Mouse (Mus musculus): ENCODE data around the gene Gabrb2. TPM values are rescaled to one million over a fixed set of nuclear protein-coding genes. Genes with fewer than 3 reads are reported as not detected.
A peak's percentile ranks its signal among the peaks of the same experiment; 100 is the strongest.

The Gabrb2 gene
- polyA plus RNA-seq (2016; fragmentation: Nextera tagmentation; extraction: Ambion mirVana) = 0.31 and 0.35 TPM in 2 replicates

DNA sequence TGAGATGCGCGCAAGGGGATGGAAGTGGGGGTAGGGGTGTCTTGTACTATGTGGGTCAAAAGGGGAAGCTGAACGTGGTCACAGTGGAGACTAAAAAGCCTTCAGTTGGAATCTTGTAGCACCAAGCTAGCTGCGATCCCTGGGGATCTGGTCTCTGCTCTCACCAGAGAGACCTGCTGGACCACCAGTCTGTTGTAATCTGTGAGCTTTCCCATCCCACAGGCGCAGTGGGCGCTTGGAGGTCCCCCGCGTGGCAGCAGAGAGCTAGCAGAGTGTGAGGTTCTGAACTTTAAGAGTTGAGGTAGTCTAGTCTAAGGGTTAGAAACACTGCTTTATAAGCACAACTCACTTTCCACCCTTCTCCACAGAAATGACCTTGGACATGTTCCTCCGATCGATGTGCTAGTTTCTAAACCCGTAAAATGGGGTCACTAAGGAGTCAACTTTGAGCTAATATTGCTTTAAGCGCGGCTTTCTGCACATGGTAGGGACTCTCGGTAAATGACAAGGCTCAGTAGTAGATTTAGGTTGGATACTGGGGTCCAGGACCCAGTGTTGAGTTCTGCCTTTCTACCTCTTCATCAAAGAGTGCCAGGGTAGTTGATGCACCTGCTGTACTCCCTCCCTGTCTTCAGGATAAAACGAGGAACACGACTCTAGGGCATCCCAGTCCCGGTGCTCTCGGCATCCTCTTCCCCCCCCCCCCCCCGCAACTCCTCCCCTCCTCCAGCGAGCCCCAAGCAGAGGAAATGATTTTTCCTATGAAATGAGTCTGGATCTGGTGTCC lies at the start of gene Gabrb2:
TSS of gene Gabrb2 (plus strand) at position 762 of the 787 bp plus-strand sequence.
- peak within 1 kb of the TSS; percentile 57 for H3K4me2 ChIP-seq
- peak within 1 kb of the TSS; percentile 28 for H3K4me3 ChIP-seq
- H3K4me1 ChIP-seq = no peaks in the 10 kb centered on the region
- no peaks in the 10 kb centered on the region for H3K36me3 ChIP-seq
- WGBS (ENCODE audit: insufficient replicate concordance) = 28% methylated on average over 19 of the region's 20 CpGs
- H3K9me3 ChIP-seq (replicated peaks) = no peaks in the 10 kb centered on the region
- no peak within 1 kb of the TSS for H3K27ac ChIP-seq
- ATAC-seq = no peak
- H3K27me3 ChIP-seq (replicated peaks) = peaks cover 34% of the 10 kb centered on the region
- no peak within 1 kb of the TSS for H3K9ac ChIP-seq

GRCm38 (mm10) chr11:42378983-42379382 lies 40.6 kb upstream of the Gabrb2 start:
- H3K4me2 ChIP-seq = no peak overlapping the region
- WGBS (ENCODE audit: insufficient replicate concordance) = 64% methylated on average over 2 of the region's 2 CpGs
- no peaks in the 10 kb centered on the region for H3K36me3 ChIP-seq
- H3K9ac ChIP-seq = no peak overlapping the region
- H3K27me3 ChIP-seq (replicated peaks) = no peaks in the 10 kb centered on the region
- no peaks in the 10 kb centered on the region for H3K4me1 ChIP-seq
- no peak overlapping the region for H3K27ac ChIP-seq
- H3K9me3 ChIP-seq (replicated peaks) = no peaks in the 10 kb centered on the region
- ATAC-seq = no peak
- no peak overlapping the region for H3K4me3 ChIP-seq

DNA sequence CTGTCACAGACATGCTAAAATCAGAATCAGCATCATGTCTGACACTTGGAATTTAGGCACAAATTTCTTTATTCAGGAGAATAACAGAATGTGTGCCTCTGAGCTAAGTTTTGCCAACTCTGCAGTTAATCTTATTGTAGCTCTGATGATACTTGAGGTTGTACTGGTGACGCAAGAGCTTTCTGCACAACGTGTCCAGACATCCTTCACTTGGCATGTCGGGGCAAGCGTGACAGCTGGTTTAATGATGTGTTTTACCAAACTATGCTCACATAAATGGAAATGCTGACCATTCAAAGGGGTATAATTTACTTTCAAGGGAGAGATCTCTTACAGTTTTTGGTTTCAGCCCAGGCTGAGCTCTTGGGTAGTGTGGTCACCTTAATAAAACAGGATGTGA lies 33.1 kb upstream of the Gabrb2 start:
- 80% methylated on average over 4 of the region's 4 CpGs for WGBS (ENCODE audit: insufficient replicate concordance)
- no peak for ATAC-seq
- no peak overlapping the region for H3K27ac ChIP-seq
- no peaks in the 10 kb centered on the region for H3K4me1 ChIP-seq
- H3K9ac ChIP-seq = no peak overlapping the region
- no peaks in the 10 kb centered on the region for H3K27me3 ChIP-seq (replicated peaks)
- H3K4me2 ChIP-seq = no peak overlapping the region
- H3K36me3 ChIP-seq = no peaks in the 10 kb centered on the region
- H3K4me3 ChIP-seq = no peak overlapping the region
- H3K9me3 ChIP-seq (replicated peaks) = no peaks in the 10 kb centered on the region

GRCm38 (mm10) chr11:42390682-42391290 lies 28.8 kb upstream of the Gabrb2 start:
- H3K4me2 ChIP-seq = no peak overlapping the region
- H3K9ac ChIP-seq = no peak overlapping the region
- H3K4me1 ChIP-seq = no peaks in the 10 kb centered on the region
- WGBS (ENCODE audit: insufficient replicate concordance) = 39% methylated on average over 3 of the region's 3 CpGs
- no peak for ATAC-seq
- no peak overlapping the region for H3K27ac ChIP-seq
- H3K9me3 ChIP-seq (replicated peaks) = no peaks in the 10 kb centered on the region
- H3K27me3 ChIP-seq (replicated peaks) = no peaks in the 10 kb centered on the region
- H3K36me3 ChIP-seq = no peaks in the 10 kb centered on the region
- no peak overlapping the region for H3K4me3 ChIP-seq

DNA sequence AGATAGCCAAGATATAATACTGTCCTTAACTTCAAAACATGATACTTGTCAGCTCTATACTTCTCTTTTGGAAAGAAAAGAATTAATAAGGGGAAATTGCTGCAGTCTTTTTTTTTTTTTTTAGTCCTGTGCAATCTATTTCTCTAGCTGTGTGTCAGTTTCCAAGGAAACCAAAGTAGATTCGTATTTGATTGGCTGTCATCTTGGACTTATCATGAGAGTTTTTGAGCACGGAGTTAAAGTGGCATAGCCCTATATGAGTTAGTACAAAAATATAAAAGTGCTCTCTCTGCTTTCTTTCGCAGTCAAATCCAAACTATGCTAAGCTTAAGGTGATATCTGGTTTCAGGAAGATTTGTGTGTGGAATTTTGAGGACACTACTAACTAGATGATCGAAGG lies 26.1 kb upstream of the Gabrb2 start:
- WGBS (ENCODE audit: insufficient replicate concordance) = 61% methylated on average over 4 of the region's 4 CpGs
- no peak for ATAC-seq
- no peak overlapping the region for H3K9ac ChIP-seq
- no peaks in the 10 kb centered on the region for H3K27me3 ChIP-seq (replicated peaks)
- H3K4me3 ChIP-seq = no peak overlapping the region
- no peaks in the 10 kb centered on the region for H3K36me3 ChIP-seq
- no peak overlapping the region for H3K27ac ChIP-seq
- no peaks in the 10 kb centered on the region for H3K4me1 ChIP-seq
- H3K9me3 ChIP-seq (replicated peaks) = no peaks in the 10 kb centered on the region
- H3K4me2 ChIP-seq = no peak overlapping the region

DNA sequence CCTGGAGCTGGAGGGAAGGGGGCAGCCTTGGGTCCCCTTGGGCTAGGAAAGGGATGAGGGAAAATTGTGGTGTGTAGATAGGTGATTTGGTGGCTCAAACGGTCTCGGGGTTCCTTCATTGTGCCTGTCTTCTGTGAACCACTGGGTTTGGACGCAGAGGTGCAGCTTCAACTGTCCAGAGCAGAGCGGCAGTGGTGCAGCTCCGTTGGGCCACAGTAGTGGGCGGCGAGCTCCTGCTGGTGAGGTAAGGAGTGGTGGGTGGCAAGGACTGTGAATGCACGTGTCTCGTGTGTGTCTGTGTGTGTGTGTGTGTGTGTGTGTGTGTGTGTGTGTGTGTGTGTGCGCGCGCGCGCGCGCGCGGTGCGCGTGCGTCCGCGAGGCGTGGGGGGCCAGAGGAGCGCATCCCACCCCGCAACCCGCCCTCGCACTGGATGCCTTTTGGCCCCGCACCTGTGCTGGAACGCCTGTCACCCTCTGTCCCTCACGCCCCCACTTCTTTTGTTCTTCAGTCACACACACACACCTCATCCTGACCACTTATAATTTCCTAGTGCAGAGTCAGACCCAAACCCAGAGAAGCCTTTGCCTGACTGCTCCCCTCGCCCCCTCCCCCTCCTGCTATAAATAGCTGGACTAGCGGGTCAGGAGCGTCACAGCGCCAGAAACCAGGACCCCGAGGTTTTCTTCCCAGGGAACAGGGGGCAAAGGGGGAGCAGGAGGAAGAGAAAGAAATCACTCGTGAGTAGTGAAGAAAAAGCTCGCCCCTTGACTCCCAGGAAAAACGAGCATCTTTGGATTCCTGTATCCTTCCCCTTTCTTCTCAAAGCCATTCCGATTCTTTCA lies 455 bp downstream of the Gabrb2 start:
- Histone ChIP-seq H3K9ac (no peak overlapping the region), H3K27ac (no peak overlapping the region), H3K4me3 (peak overlapping the region; percentile 28), H3K4me2 (peak overlapping the region; percentile 57), H3K9me3 (replicated peaks) (no peaks in the 10 kb centered on the region), H3K4me1 (no peaks in the 10 kb centered on the region), H3K27me3 (replicated peaks) (peaks cover 34% of the 10 kb centered on the region), H3K36me3 (no peaks in the 10 kb centered on the region)
- ATAC-seq = no peak
- 3% methylated on average over 22 of the region's 40 CpGs for WGBS (ENCODE audit: insufficient replicate concordance)

- H3K4me2 ChIP-seq = peak overlapping the region; percentile 57
- no peaks in the 10 kb centered on the region for H3K4me1 ChIP-seq
- 3% methylated on average over 21 of the region's 21 CpGs for WGBS (ENCODE audit: insufficient replicate concordance)
- no peak for ATAC-seq
- peak overlapping the region; percentile 28 for H3K4me3 ChIP-seq
- no peaks in the 10 kb centered on the region for H3K36me3 ChIP-seq
- no peak overlapping the region for H3K9ac ChIP-seq
- peaks cover 34% of the 10 kb centered on the region for H3K27me3 ChIP-seq (replicated peaks)
- H3K27ac ChIP-seq = no peak overlapping the region
- H3K9me3 ChIP-seq (replicated peaks) = no peaks in the 10 kb centered on the region
Observed at GRCm38 (mm10) chr11:42420634-42421470, 1.3 kb downstream of the Gabrb2 start.

DNA sequence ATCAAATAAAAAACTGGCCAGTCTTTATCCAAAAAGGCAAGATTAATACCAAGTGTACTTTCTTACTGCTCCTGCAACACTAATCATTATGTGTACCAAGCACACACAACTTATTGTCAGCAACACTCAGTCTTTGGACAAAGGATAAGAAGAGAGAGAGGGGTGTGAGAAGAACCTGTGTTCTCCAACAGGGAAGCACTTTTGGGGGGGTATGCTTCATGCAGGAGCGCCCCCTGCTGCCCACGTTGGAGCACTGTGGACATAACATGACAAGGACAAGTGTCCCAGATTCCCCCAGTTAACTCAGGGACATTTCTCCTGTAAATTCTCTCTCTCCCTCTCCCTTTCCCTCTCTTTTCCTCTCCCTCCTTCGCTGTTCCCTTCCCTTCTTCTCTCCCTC lies 3.7 kb downstream of the Gabrb2 start:
- H3K9me3 ChIP-seq (replicated peaks) = no peaks in the 10 kb centered on the region
- ATAC-seq = no peak
- WGBS (ENCODE audit: insufficient replicate concordance) = 0% methylated on average over 3 of the region's 3 CpGs

GRCm38 (mm10) chr11:42431495-42431894 lies 11.9 kb downstream of the Gabrb2 start:
- no peaks in the 10 kb centered on the region for H3K27me3 ChIP-seq (replicated peaks)

More for the DNA sequence above, 3.7 kb downstream of the Gabrb2 start:
- H3K4me1 ChIP-seq = no peaks in the 10 kb centered on the region
- no peak overlapping the region for H3K4me2 ChIP-seq
- H3K4me3 ChIP-seq = no peak overlapping the region
- no peaks in the 10 kb centered on the region for H3K36me3 ChIP-seq
- H3K27ac ChIP-seq = no peak overlapping the region
- H3K9ac ChIP-seq = no peak overlapping the region
- peaks cover 34% of the 10 kb centered on the region for H3K27me3 ChIP-seq (replicated peaks)

GRCm38 (mm10) chr11:42438978-42439377 lies 19.4 kb downstream of the Gabrb2 start:
- Histone ChIP-seq H3K4me3 (no peak overlapping the region), H3K36me3 (no peaks in the 10 kb centered on the region), H3K27me3 (replicated peaks) (no peaks in the 10 kb centered on the region), H3K4me2 (no peak overlapping the region), H3K4me1 (no peaks in the 10 kb centered on the region), H3K9ac (no peak overlapping the region), H3K27ac (no peak overlapping the region), H3K9me3 (replicated peaks) (no peaks in the 10 kb centered on the region)
- 59% methylated on average over 2 of the region's 2 CpGs for WGBS (ENCODE audit: insufficient replicate concordance)
- ATAC-seq = no peak

More at GRCm38 (mm10) chr11:42431495-42431894, 11.9 kb downstream of the Gabrb2 start:
- Histone ChIP-seq H3K36me3 (no peaks in the 10 kb centered on the region), H3K4me2 (no peak overlapping the region), H3K27ac (no peak overlapping the region), H3K4me1 (no peaks in the 10 kb centered on the region), H3K9ac (no peak overlapping the region), H3K9me3 (replicated peaks) (no peaks in the 10 kb centered on the region), H3K4me3 (no peak overlapping the region)
- no peak for ATAC-seq

DNA sequence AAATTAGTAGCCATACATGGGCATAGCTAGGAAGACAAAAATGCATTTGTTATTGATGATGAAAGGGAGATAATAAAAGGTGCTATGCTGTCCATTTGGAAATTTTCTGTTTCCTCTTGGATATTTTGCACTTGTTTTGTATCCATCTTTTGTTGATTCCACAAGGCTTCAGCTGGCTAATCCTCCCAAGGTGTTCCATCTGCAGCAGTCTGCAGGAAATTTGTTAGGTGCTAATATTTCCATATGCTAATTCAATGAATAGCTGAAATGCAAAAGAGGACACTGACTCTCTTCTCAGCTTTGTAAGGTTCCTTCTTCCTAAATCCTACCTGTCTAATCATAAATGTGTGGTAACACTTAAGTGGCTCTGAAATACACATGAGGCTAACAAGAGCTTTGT lies 24.1 kb downstream of the Gabrb2 start:
- H3K27ac ChIP-seq = no peak overlapping the region
- no peaks in the 10 kb centered on the region for H3K27me3 ChIP-seq (replicated peaks)
- no peaks in the 10 kb centered on the region for H3K4me1 ChIP-seq
- no peak overlapping the region for H3K4me3 ChIP-seq
- H3K36me3 ChIP-seq = no peaks in the 10 kb centered on the region
- no peaks in the 10 kb centered on the region for H3K9me3 ChIP-seq (replicated peaks)
- no peak overlapping the region for H3K4me2 ChIP-seq
- no peak overlapping the region for H3K9ac ChIP-seq
- no peak for ATAC-seq

All from liver, embryonic 12.5 days (tissue).